Mouse (Mus musculus) c-Kit-positive CD71-positive TER-119-negative erythroid progenitor cells, embryonic 14.5 days (primary cell): ENCODE measurements around the gene Rcan2.

Experiments used
- DNase-seq: peaks from one replicate; pipeline ENCODE4 v3.0.0-alpha.2; 2013; ENCODE audit warnings: low read depth

Gene Rcan2

DNA sequence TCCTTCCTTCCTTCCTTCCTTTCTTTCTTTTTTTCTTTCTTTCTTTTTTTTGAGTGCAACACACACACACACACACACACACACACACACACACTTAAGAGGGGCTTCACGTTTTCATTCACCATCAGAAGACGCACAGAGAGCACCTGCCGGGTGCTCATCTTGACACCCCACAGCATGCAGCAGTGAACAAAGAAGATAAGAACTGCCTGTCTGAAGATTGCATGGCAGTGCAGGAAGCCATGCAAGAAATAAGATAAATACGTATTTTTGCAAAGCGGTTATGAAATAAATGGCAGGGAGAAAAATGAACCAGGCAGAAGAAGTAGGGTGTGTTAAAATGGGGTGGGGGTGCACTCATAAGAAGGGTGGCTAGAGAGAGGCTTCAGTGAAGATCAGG is 116.0 kb downstream of the Rcan2 start:
- DNase-seq, result no peak

DNA sequence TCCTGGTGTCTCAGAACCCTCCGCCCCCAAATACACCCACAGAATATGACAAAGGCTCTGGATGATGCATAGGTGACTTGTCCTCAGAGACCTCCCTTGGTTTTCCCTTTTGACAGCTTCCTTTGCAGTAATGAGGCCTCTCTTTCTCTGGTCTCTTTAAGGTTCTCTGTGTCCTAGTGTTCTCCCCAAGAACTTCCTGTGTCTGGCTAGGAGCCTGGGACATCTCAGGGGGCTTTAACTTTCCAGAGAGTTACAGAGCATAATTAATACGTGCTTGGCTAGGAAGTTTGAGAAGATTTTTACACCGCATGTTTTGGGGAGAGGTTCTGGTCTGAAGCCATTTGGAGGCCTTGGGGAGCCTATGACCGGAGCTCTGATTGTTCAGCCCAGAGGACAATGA is 128.7 kb downstream of the Rcan2 start:
- no peak for DNase-seq

GRCm38 (mm10) chr17:43931731-43932130 is 130.6 kb downstream of the Rcan2 start:
- no peak for DNase-seq

DNA sequence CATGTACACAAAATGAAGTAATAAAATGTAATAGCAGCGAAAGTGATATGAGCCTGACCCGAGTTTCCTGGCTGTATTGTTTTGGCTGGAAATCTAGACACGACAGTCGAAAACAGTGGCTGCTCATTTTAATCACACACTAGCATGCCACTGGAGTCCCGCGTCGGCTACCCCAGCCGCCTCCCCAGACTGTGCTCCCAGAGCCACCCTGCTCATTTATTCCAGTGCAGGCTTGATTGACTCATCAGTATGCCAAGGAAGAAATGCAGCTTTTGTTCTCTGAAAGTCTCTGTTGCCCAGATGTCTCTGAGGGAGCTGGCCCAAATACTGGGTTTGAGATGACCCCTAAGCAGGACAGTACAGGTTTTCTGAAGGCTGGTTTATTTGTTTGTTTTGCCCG is 132.9 kb downstream of the Rcan2 start:
- no peak for DNase-seq

DNA sequence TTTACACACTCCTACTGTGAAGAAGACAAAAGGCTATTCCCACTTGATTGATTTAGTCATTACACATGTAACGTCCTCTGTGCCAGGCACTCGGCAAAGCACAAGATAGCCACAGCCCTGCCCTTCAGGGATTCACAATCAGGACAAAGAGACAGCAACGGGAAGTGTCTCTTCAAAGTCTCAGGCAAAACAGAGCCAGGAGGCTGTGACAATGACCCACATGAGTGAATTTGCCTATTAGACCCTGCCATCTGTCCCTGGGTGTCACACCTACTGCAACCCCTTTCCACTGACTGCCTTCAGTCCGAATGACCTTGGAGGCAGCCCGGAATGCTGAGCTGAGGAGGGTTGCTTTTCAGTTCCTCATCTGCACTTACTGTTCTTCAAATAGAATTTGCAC is 151.1 kb downstream of the Rcan2 start:
- no peak for DNase-seq

GRCm38 (mm10) chr17:43952661-43953534 is 151.7 kb downstream of the Rcan2 start:
- DNase-seq, result no peak

DNA sequence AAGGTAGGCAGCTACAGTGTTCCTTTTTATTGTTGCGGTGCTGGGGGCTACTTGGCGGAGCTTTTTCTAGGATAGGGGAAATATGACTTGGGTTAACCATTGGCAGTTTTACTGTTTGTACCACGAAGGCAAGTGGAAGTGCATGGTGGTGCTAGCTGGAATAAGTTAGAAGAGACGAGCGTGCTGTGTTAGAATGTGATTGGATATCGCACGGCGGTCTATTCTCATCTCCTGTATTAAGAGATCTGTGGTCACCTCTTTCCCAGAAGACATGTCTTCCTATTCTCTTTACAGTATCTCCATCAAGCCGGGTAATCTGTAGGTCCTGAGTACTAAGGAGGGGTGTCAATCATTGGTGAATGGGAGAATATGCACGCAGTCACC is 152.4 kb downstream of the Rcan2 start:
- no peak for DNase-seq

DNA sequence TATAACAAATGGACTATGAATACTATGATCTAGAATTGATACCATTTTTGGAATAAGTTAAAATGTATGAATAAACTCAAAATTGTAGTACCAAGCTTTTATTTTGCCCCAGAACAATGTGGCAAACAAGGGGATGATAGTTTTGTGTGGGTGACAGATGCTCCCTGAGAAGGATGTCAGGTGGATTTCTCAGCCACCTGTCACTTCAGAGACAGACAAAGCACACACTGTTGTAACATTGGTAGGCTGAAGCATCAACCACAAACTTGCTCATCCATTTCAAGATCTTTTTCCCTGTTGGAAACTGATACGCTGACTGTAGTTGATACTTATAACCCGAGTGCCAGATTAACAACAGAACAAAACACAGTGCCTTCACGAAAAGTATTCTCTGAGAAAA is 158.6 kb downstream of the Rcan2 start:
- DNase-seq, result no peak

DNA sequence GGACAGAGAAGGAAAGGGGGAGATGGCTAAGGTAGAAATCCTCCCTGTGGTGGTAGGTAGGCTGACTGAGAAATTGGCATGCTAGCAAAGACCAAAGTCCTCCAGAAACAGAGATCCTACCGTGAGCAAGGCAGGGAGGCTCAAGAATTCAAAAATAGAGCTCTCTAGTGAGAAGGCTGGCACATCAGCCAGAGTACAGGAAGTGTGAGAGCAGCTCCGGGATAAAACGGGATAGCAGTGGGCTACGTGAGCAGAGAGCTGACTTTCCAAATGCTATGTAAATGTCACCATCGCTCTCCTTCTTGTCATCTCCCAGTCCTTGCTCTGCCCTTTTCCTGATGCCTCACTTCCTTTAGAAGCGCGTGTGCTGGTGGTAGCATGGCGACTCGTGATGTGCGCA is 168.8 kb downstream of the Rcan2 start:
- DNase-seq, result no peak

DNA sequence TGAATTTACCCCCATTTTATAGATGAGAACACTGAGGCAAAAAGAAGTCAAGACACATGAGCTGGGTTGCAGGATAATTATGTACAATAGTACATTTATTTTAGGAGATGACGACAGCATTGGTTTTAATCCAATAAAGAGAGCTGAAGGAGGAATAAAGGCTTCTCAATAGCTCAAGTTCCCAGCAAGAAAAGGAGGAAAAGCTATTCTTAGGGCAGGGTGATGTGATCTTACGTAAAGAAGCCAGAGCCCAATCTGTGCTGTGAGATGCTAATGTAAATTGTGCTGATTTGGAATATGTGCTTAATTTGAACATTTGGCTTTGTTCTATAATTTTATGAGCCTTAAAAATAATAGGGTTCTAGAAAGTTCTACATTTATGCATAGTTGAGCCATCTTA is 176.4 kb downstream of the Rcan2 start:
- no peak for DNase-seq

DNA sequence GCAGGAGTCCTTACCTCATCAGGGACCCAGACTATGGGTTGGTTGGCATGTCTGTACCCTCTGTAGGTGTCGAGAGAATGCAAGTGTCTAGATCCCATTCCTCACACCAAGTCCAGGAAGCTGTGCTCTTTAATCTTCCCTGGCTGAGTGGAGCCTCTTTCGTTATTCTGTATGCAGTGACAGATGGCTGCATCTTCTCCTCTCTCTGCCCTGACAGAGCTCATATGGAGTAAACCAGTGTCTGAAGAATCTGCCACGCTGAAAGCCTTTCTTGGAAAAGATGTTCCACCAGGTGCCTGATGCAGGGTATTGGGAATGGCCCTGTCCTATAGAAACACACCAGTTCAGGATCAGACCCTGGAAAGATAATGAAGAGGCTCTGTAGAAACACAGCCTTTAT is 178.8 kb downstream of the Rcan2 start:
- DNase-seq, result no peak

DNA sequence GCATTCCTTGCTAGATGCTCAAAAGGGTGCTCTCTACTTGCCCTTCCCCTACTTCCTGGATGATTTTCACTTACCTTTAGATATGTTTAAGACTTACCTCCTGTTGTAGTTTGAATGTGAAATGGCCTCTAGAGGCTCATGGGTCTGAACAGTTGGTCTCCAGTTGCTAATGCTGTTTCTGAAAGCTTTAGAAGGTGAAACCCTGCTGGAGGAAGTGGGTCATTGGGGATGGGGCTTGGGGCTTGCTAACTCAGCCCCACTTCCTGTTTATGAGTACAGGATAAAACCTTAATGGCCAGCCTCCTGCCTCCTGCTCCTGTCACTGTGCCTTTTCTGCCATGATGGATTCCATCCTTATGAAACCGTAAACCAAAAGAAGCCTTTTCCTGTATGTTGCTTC is 181.4 kb downstream of the Rcan2 start:
- DNase-seq, result no peak

- no peak for DNase-seq
Observed at GRCm38 (mm10) chr17:43989334-43989945, 188.3 kb downstream of the Rcan2 start.

GRCm38 (mm10) chr17:43990957-43991383 is 189.8 kb downstream of the Rcan2 start:
- DNase-seq, result no peak

- DNase-seq, result no peak
Observed at GRCm38 (mm10) chr17:43994080-43994479, 192.9 kb downstream of the Rcan2 start.

- peak; percentile 19 for DNase-seq
Observed at GRCm38 (mm10) chr17:43997514-43997913, 196.4 kb downstream of the Rcan2 start.

- DNase-seq, result no peak
Observed at GRCm38 (mm10) chr17:43998095-43998494, 196.9 kb downstream of the Rcan2 start.

DNA sequence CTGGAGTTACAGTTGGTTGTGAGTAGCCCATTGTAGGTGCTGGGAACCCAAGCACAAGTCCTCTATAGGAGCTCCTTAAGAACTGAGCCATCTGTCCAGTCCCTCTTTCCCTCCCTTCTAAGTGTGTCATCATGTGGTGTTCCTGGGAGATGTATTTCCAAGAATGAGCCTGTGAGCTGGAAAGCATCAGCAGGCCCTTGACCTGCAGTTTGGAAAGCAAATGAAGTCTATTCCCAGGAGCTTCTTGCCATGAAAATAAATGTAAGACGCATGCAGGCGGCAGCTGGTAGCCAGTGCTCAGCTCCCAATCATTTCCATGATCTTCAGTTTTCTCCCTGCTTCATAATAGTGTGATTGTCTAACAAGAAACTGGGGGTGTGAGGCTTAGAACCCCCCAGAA is 203.2 kb downstream of the Rcan2 start:
- no peak for DNase-seq

DNA sequence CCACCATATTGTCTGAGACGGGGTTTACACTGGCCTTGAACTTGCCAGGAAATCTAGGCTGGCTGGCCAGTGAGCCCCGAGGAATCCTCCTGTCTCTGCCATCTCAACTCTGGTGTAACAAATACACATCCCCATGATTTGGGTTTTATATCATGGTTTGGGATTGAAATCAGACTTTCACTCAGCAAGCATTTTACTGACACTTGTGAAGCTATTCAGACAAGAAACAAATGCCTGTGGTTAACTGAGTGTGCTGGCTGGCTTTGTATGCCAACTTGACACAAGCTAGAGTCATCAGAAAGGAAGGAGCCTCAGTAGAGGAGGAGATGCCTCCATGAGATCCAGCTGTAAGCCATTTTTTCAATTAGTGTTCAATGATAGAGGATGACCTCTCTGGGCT is 206.3 kb downstream of the Rcan2 start:
- DNase-seq, result no peak

DNA sequence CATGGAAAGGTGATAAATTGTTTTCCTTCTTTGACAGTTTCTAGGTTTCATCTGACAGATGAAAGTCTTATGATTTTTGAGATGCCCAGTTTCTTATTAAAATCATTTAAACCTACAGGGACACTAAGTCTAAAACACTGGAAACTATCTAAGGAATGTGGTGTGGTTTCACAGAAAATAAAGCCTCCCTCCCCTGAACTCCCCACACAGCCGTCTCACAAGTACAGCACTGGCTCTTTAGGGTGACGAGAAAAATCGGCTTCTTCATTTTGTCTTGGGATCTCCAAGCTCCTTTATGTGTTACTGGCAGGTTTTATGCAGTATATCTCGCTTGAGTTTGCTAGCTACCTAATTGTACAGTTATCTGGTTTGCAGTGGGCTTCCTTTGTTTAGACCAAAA is 210.8 kb downstream of the Rcan2 start:
- DNase-seq, result no peak

- DNase-seq, result no peak
Observed at GRCm38 (mm10) chr17:44013756-44014510, 212.8 kb downstream of the Rcan2 start.

DNA sequence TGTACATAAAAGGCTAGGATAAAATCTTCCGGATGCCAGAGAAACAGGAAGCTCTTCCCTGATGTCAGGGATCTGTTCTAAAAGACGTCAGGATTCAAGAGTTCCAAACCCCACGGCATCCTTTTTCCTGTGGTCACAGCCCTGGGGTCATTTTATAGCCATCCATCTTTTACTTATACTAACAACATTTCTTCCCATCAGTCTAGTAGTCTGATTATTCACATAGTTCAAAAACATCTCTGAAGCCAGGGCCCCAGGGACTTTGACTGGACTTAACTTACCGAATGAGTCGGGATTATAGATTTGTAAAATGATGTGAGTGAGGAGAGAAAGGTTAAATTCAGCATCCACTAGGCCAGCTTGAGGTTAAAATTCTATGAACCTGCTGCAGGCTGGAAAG is 215.2 kb downstream of the Rcan2 start:
- DNase-seq, result no peak

DNA sequence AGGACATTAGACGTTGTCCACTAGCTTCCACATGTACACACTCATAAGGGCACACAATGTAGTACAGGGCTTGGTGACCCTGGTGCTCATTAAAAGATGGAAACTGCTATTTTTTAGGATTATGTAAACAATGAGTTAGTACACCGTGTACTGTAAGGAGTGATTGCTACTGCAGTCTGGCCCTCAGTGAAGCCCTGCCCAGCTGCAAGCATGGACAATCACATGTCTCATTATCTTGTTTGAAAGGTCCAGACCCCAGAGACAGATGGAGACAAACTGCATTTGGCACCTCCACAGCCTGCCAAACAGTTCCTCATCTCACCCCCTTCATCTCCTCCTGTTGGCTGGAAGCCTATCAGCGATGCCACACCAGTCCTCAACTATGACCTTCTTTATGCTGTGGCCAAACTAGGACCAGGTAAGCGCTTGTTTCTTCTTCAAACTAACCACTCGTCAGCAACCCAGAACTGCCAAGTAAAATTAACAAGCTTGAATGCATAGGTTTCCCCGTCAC is 219.6 kb downstream of the Rcan2 start:
- no peak for DNase-seq
